Mouse (Mus musculus) lung, postnatal 4 days (tissue): Measurements from ENCODE around the gene Ermard.
"Not testable (repeated sequence)": the region's sequence is repeated elsewhere in the genome, so short reads cannot be mapped to it uniquely, and the experiment has no call there.

ENCODE experiments used
- DNase-seq, 2 experiments: peaks; one replicate each; pipeline ENCODE4 v3.0.0; 2021

The Ermard gene

DNA sequence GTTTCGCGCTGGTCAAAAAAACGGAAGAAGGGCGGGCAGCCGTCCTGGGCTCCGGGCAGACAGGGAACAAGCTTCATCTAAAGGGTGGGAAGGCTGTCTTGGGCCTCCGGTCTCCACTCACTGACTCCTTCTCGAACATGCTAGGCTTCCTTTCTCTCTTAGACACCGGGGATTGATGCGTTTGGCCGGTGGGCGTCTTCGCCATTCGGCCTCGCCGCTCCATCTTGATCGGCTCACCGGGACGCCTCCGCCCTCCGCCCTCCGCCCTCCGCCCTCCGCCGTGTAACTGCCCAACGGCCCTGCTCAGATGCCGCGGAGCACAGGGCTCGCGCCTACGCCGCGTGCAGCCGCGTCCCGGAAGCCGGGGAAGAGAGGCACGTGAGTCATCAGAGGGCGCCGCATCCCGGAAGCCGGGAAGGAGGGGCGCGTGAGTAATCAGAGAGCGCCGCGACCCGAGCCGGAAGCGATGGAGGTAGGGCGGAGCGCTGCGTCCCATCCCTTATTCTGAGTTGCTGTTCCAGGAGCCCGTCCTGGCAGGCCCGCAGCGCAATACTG is at the start of gene Ermard, which contains the start of the genes Tcte3 and Gm3448:
Gene Ermard, plus strand, starts transcription at position 34 of the 555 bp plus-strand sequence.
Gene Tcte3, minus strand, starts transcription at position 314 of the 555 bp plus-strand sequence.
Gene Gm3448, minus strand, starts transcription at position 363 of the 555 bp plus-strand sequence.
- DNase-seq = peak; percentile 47 to 53

DNA sequence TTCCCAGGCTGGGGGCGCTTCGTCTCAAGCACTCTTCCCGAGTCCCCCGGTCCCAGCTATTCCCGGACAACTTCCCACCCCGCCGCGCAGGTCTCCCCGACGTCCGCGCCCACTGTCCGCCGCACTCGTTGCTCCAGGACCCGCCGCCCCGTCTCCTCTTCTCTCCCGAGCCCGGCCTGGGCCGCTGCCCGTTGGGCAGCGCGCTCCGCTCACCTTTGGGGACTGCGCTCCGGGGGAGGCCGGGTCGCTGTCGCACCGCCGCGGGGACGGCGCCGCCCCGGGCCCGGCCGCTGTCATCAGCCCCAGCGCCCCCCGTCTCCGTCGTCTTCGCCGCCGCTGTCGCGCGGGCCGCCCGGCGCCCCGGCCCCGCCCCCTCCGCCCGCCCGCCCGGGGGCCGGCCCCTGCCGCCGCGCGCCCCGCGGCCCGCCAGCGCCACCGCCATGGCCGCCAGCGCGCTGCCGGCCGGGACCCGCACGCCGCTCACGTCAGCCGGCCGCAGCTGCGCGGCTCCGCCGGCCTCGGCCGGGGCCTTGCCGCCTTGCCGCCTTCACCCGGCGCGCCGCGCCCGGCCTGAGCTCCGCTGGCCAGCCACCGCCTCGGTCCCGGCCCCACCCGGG is 48.4 kb upstream of the Ermard start:
- not testable (repeated sequence) for DNase-seq

DNA sequence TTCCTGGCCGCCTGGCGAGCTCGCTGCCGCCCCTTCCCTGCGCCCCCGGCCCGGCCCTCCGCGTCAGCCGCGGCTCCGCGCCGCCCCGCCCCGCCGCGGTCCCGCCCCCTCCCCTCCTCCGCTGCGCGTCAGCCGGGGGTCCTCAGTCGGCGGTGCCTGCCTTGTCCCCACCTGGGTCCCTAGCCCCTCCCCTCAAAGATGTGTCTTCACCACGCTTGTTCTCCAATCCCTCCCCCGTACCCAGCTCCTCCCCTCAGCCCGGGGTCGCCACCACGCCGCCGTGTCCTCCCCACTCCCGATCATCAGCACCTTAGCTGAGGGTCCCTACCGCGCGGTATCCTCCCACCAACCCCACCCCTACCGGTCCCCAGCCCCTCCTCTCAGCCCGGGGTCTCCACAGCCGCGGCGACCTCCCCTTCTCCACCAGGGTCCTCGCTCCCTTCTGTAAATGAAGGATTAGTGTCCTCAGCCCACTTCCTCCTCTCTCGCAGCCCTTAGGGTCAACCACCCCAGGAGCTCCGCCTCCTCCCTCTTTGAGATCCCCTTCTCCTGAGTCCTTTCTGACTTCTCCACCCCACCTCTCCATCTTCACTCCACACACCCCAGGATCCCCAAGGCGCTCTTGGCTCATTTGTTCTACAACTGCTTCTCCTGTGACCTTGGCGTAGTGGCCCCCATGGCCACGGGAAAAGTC is 47.7 kb upstream of the Ermard start:
- DNase-seq = not testable (repeated sequence)

DNA sequence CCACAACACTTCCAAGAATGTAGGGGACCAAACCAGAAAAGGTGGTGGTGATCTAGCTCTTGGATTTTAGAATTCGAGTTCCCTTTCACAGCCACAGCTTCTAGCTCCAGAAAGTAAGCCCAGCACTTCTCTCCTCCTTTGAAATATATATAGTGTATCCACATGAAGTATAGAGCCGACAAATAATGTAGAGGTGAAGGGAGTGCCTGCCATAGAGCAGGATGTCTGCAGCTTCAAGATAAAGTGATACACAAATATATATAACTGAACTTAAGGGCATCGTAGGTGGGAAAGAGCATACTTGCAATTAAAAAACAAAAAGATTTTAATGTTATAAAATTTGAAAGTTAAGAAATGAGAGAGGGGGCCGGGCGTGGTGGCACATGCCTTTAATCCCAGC is 46.9 kb upstream of the Ermard start:
- DNase-seq = not testable (repeated sequence)

DNA sequence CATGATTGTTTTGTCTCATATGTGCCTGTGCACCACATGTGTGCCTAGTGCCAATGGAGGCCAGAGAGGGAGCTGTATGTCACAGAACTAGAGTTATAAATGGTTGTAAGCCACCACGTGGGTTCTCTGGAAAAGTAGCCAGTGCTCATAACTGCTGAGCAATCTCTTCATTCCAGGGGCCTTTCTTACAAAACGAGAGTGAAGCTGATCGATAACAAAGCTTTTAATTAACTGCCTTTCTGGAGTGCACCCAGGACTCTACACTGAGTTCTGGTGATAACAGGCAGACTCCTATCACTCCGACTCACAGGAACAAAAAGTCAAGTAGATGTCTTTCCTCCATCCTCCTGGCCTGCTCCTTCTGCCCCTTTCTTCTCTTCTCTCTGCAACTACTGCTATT is 41.0 kb upstream of the Ermard start:
- not testable (repeated sequence) for DNase-seq

DNA sequence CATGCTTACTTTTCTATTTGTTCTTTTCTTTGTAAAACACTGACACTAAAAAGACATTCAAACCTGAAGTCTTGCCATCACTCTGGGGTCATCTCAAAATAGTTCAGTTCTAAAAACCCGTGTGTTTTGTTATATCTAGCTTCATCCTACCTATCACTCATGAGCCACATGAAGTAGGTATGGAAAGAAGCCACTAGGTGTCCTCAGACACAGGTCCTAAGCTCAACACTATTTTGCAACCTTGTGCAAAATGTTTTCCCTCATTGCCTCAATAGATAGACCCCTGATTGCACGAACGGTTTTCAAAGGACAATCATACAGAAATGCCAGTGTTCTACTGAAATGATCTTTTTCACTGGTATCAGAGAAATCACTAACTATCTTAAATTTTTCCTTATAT is 31.9 kb upstream of the Ermard start:
- not testable (repeated sequence) for DNase-seq

DNA sequence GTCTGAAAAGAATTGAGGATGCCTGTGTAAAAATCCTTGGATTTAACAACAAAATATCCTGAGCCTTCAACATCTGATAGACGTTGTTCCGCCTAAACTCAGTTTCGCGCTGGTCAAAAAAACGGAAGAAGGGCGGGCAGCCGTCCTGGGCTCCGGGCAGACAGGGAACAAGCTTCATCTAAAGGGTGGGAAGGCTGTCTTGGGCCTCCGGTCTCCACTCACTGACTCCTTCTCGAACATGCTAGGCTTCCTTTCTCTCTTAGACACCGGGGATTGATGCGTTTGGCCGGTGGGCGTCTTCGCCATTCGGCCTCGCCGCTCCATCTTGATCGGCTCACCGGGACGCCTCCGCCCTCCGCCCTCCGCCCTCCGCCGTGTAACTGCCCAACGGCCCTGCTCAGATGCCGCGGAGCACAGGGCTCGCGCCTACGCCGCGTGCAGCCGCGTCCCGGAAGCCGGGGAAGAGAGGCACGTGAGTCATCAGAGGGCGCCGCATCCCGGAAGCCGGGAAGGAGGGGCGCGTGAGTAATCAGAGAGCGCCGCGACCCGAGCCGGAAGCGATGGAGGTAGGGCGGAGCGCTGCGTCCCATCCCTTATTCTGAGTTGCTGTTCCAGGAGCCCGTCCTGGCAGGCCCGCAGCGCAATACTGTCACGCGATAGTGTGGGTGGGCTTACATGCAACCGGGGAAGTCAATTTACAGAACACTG is 31.1 kb upstream of the Ermard start, which contains the start of gene Gm3435:
Gene Gm3435, plus strand, starts transcription at position 471 of the 708 bp plus-strand sequence.
- DNase-seq = not testable (repeated sequence)

DNA sequence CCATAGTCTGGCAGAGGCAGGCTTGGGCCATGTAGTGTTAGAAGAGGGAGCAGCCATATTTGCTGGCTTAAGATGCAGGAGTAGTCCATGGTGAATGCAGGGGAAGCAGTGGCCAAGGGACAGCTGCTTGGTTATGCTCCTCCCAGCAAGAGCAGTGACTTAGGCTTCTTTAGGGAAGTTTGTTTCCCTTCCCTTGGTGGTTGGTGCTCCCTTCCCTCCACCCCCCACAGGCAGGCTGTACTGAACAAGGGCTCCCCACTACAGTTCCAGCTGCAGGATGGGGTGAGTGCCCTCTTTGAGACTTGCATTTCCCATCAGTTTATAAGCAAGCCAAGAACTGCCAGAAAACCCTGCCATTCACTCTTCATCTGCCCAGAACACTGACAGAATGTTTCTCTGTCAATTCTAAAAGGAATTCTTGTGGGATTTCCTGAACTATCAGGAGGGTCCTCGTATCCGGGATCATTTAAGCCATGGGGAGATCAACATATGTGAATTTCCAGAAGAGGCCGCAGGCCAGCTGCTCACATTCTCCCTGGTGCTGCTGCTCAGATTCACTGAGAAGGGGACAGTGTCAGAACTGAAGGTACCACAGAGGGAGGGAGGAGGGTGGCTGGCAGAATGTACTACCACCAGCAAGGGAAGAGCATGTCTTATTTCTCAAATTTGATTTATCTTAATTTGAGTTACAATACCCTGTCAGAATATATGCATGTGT is 19.3 kb upstream of the Ermard start:
- DNase-seq = peak; percentile 39 to 58

DNA sequence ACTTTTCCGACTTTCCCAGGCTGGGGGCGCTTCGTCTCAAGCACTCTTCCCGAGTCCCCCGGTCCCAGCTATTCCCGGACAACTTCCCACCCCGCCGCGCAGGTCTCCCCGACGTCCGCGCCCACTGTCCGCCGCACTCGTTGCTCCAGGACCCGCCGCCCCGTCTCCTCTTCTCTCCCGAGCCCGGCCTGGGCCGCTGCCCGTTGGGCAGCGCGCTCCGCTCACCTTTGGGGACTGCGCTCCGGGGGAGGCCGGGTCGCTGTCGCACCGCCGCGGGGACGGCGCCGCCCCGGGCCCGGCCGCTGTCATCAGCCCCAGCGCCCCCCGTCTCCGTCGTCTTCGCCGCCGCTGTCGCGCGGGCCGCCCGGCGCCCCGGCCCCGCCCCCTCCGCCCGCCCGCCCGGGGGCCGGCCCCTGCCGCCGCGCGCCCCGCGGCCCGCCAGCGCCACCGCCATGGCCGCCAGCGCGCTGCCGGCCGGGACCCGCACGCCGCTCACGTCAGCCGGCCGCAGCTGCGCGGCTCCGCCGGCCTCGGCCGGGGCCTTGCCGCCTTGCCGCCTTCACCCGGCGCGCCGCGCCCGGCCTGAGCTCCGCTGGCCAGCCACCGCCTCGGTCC is 17.0 kb upstream of the Ermard start:
- not testable (repeated sequence) for DNase-seq

DNA sequence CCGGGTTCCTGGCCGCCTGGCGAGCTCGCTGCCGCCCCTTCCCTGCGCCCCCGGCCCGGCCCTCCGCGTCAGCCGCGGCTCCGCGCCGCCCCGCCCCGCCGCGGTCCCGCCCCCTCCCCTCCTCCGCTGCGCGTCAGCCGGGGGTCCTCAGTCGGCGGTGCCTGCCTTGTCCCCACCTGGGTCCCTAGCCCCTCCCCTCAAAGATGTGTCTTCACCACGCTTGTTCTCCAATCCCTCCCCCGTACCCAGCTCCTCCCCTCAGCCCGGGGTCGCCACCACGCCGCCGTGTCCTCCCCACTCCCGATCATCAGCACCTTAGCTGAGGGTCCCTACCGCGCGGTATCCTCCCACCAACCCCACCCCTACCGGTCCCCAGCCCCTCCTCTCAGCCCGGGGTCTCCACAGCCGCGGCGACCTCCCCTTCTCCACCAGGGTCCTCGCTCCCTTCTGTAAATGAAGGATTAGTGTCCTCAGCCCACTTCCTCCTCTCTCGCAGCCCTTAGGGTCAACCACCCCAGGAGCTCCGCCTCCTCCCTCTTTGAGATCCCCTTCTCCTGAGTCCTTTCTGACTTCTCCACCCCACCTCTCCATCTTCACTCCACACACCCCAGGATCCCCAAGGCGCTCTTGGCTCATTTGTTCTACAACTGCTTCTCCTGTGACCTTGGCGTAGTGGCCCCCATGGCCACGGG is 16.4 kb upstream of the Ermard start:
- not testable (repeated sequence) for DNase-seq

DNA sequence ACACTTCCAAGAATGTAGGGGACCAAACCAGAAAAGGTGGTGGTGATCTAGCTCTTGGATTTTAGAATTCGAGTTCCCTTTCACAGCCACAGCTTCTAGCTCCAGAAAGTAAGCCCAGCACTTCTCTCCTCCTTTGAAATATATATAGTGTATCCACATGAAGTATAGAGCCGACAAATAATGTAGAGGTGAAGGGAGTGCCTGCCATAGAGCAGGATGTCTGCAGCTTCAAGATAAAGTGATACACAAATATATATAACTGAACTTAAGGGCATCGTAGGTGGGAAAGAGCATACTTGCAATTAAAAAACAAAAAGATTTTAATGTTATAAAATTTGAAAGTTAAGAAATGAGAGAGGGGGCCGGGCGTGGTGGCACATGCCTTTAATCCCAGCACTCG is 15.5 kb upstream of the Ermard start:
- DNase-seq = not testable (repeated sequence)

DNA sequence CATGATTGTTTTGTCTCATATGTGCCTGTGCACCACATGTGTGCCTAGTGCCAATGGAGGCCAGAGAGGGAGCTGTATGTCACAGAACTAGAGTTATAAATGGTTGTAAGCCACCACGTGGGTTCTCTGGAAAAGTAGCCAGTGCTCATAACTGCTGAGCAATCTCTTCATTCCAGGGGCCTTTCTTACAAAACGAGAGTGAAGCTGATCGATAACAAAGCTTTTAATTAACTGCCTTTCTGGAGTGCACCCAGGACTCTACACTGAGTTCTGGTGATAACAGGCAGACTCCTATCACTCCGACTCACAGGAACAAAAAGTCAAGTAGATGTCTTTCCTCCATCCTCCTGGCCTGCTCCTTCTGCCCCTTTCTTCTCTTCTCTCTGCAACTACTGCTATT is 9.6 kb upstream of the Ermard start:
- DNase-seq = not testable (repeated sequence)

DNA sequence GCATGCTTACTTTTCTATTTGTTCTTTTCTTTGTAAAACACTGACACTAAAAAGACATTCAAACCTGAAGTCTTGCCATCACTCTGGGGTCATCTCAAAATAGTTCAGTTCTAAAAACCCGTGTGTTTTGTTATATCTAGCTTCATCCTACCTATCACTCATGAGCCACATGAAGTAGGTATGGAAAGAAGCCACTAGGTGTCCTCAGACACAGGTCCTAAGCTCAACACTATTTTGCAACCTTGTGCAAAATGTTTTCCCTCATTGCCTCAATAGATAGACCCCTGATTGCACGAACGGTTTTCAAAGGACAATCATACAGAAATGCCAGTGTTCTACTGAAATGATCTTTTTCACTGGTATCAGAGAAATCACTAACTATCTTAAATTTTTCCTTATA is 553 bp upstream of the Ermard start:
- not testable (repeated sequence) for DNase-seq

DNA sequence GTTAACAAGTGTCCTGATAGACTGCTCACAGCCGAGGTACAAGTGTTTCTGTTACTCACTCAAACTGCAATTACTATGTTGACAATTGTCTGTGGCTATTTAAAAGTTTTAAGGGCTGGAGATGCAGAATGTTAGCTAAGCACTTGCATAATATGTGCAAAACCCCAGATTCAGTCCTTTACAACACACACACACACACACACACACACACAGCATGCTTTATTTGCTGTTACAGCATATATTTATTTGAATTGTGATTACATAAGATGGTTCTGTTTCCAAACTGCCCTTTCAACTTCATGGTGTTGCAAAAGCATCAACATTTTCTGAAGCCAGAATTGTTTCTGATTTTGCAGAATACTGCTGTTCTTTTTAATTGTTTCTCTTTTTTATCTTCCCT is 9.3 kb downstream of the Ermard start:
- not testable (repeated sequence) for DNase-seq

DNA sequence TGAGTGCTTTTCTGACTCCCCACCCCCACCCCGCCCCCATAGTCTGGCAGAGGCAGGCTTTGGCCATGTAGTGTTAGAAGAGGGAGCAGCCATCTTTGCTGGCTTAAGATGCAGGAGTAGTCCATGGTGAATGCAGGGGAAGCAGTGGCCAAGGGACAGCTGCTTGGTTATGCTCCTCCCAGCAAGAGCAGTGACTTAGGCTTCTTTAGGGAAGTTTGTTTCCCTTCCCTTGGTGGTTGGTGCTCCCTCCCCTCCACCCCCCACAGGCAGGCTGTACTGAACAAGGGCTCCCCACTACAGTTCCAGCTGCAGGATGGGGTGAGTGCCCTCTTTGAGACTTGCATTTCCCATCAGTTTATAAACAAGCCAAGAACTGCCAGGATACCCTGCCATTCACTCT is 11.8 kb downstream of the Ermard start:
- not testable (repeated sequence) for DNase-seq

DNA sequence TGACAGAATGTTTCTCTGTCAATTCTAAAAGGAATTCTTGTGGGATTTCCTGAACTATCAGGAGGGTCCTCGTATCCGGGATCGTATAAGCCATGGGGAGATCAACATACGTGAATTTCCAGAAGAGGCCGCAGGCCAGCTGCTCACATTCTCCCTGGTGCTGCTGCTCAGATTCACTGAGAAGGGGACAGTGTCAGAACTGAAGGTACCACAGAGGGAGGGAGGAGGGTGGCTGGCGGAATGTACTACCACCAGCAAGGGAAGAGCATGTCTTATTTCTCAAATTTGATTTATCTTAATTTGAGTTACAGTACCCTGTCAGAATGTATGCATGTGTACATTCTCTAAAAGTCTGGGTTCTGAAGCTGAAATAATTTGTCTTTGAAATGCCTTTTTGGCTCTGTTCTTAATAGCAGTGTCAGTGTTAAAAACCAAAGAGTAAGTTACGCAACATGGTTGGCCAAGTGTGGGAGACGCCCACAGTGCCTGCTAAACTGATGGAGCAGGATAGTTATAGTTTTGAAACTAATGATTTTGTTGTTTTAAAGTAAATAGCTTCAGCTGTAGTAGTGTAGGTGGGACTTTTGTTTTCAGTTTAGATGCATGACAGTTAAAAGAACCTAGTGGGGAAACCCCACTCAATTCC is 12.3 kb downstream of the Ermard start:
- DNase-seq = not testable (repeated sequence)

DNA sequence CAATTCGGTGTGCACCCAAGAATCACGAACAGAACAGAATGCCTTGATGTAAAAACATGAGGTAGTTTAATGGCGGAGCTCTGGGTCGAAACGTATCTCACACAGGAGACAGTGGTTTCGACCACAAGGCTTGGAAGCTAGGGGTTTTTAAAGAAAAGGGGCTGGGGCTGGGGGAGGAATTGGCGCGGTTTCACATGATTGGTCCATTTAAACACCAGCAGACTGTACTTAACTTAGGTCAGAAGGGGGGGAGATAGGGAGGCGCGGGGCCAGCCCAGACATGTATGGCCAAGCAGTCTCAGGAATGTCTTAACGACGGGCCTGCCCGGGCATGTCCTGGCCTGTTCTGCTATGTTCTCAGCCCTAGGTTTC is 12.8 kb downstream of the Ermard start:
- DNase-seq = not testable (repeated sequence)

DNA sequence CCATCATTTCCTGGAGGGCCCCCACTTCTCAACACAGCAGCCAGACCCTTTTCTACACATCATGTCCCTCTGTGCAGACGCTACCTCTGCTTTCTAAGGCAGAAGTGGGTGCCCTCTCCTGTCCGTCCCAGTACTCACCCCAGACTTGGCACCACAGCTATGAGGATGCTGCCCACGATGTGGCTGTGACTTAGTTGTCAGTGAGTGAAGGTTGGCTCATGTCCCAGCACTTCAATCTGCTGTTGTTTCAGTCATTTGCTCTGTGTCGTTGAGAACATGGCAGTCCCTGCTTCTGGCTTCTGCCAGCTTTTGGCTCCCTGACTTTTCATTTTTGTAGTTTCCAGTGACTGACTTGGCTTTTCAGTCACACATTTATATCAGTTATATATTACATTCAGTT is 14.9 kb downstream of the Ermard start:
- no peak for DNase-seq

DNA sequence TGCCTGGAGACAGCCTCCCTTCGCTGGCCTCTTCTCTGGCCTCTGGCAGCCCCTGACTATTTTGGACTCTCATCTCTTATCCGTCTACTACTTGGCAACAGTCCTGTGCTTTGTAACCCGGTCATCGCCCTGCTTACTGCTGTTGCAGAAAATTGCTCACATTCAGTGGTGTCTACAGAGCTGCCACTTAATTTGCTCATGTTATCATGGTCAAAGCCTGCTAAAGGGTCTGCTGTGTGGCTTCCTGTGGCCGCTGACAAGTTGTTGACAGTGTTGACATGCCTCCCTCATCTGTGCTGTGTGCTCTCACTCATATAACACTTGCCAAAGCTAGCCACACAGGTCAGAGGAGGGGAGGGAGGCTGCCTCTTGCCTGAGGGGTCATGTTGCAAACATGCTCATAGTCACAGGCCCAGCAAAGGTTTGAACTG is 17.2 kb downstream of the Ermard start:
- peak; percentile 27 to 75 for DNase-seq

DNA sequence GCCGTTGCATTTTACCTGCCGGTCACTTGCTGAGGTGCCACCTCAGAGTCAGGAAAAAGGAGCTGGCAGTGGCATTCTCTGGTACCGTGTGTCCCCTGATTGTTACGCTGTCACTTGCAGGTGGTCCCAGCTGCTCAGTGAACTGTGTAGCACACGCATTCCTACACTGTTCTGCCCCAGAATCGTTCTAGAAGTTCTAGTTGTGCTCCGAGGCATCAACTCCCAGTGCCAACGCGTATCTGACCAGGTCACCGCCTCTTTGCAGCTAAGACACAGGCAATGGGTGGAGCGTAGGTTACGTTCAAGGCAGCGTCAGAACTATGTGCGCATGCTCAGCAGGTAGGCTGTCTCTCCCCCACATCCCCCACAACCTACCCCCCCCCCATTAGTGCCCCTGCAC is 18.6 kb downstream of the Ermard start:
- DNase-seq = no peak

DNA sequence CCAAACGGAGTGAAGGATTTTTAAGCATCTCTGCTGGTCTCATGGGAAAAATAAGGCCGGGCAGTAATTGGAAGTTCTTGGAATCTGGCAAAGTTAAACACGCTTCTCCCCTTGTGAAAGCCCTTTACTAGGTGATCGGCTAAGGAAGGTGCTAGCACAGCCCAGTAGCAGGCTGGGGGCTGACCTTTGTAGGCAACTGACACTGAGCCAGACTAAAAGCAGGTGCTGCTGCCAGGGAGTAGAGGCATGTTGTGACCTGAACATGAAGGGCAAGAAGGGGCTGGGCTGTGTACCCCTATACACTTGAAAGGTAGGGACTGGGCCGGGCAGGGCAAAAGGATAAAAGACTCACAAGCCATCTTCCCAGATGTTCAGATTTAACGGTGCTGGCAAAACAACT is 19.3 kb downstream of the Ermard start:
- DNase-seq = no peak
